13 mouse cellular contexts compared by ENCODE assay signal in genomic region chr3:84059676-84060075, GRCm38 (mm10). TPM values are rescaled to one million over a fixed set of nuclear protein-coding genes. Genes with fewer than 3 reads are reported as not detected.
A peak's percentile ranks its signal among the peaks of the same experiment; 100 is the strongest.
DNase-seq lines count a peak whose midpoint lies in the region; ATAC-seq and TF ChIP-seq lines count a peak whose summit lies in the region.
"Had no signal": no experiment of that assay in that cellular context is flagged by ENCODE, and none has a peak within 500 bp of the region (broad histone marks: within the 10 kb centered on the region; RNA-seq: fewer than 3 reads in every experiment).

No protein-coding gene starts in this region.

- H3K4me3 ChIP-seq in forebrain, embryonic 13.5 days, result no peak overlapping the region
- H3K4me3 ChIP-seq in forebrain, embryonic 12.5 days (replicated peaks), result no peak overlapping the region
- no peak overlapping the region for H3K4me3 ChIP-seq in limb, embryonic 14.5 days (replicated peaks; ENCODE audit: low read length)
- H3K4me3 ChIP-seq: heart, embryonic 10.5 days had no signal

- ATAC-seq in forebrain, embryonic 13.5 days, result peak; percentile 73; the same call in 1 of the 2 replicates
- ATAC-seq in forebrain, embryonic 12.5 days (ENCODE audit: low FRiP score), result no peak
- peak; percentile 74 for ATAC-seq in limb, embryonic 14.5 days (ENCODE audit: low FRiP score, low read depth)

- peak; percentile 9 for DNase-seq in layer of hippocampus, adult 9-11 months
- no peak for DNase-seq in layer of hippocampus, postnatal 10 days (ENCODE audit: low spot score in 2 of 2)
- DNase-seq in embryo, embryonic 11 days, result peak; percentile 29
- peak; percentile 59 for DNase-seq in limb, embryonic 14.5 days (ENCODE audit: low spot score)
- DNase-seq in thymus, postnatal 25 days, result no peak
- DNase-seq in thymus, postnatal 10 days (ENCODE audit: low spot score in 2 of 2), result no peak
- DNase-seq: adrenal gland, postnatal 14 days; cerebellum, adult 8-10 months; kidney, adult 18-20 months; spleen, adult 18-20 months had no signal

- H3K4me1 ChIP-seq in forebrain, embryonic 13.5 days, result peaks cover 11% of the 10 kb centered on the region; the same call in 1 of the 2 replicates
- H3K4me1 ChIP-seq in forebrain, embryonic 12.5 days, result peaks cover 5% of the 10 kb centered on the region; the same call in 1 of the 2 replicates
- peaks cover 16% of the 10 kb centered on the region; the same call in 1 of the 2 replicates for H3K4me1 ChIP-seq in limb, embryonic 14.5 days (ENCODE audit: control insufficient read depth, insufficient read depth, low read length)

- WGBS in forebrain, embryonic 13.5 days, result 66% methylated on average over 4 of the region's 4 CpGs
- WGBS in forebrain, embryonic 12.5 days, result 74% methylated on average over 4 of the region's 4 CpGs
- WGBS in limb, embryonic 14.5 days, result 4% methylated on average over 4 of the region's 4 CpGs

- H3K36me3 ChIP-seq in forebrain, embryonic 13.5 days (ENCODE audit: poor library complexity, severe bottlenecking), result no peaks in the 10 kb centered on the region
- H3K36me3 ChIP-seq in forebrain, embryonic 12.5 days (replicated peaks), result no peaks in the 10 kb centered on the region
- H3K36me3 ChIP-seq in limb, embryonic 14.5 days (ENCODE audit: control insufficient read depth, insufficient read depth, low read length), result no peaks in the 10 kb centered on the region
- H3K36me3 ChIP-seq: heart, embryonic 10.5 days had no signal

- peaks cover 5% of the 10 kb centered on the region; the same call in 1 of the 2 replicates for H3K9me3 ChIP-seq in forebrain, embryonic 13.5 days (replicated peaks)
- peaks cover 6% of the 10 kb centered on the region; the same call in 1 of the 2 replicates for H3K9me3 ChIP-seq in forebrain, embryonic 12.5 days
- H3K9me3 ChIP-seq in limb, embryonic 14.5 days (ENCODE audit: control insufficient read depth, low read length), result no peaks in the 10 kb centered on the region
- H3K9me3 ChIP-seq: heart, embryonic 10.5 days had no signal

- no peak overlapping the region; the same call in 1 of the 2 replicates for H3K27ac ChIP-seq in forebrain, embryonic 13.5 days
- no peak overlapping the region for H3K27ac ChIP-seq in forebrain, embryonic 12.5 days
- H3K27ac ChIP-seq in limb, embryonic 14.5 days (replicated peaks; ENCODE audit: low read depth, low read length), result peak overlapping the region; percentile 50; the same call in 1 of the 2 replicates
- H3K27ac ChIP-seq: heart, embryonic 10.5 days had no signal

- H3K4me2 ChIP-seq in forebrain, embryonic 13.5 days, result no peak overlapping the region
- H3K4me2 ChIP-seq in forebrain, embryonic 12.5 days, result no peak overlapping the region
- H3K4me2 ChIP-seq in limb, embryonic 14.5 days (replicated peaks; ENCODE audit: low read depth, low read length, severe bottlenecking), result peak overlapping the region; percentile 26; the same call in 1 of the 2 replicates

- TF ChIP-seq POLR2A in limb, embryonic 14.5 days (IDR thresholded peaks at IDR 0.05; ENCODE audit: borderline replicate concordance, extremely low read depth, insufficient read depth, insufficient read length), result no peak

- no peaks in the 10 kb centered on the region for H3K27me3 ChIP-seq in forebrain, embryonic 13.5 days
- no peaks in the 10 kb centered on the region for H3K27me3 ChIP-seq in forebrain, embryonic 12.5 days
- no peaks in the 10 kb centered on the region for H3K27me3 ChIP-seq in limb, embryonic 14.5 days (ENCODE audit: control insufficient read depth, insufficient read depth, low read length)

- H3K9ac ChIP-seq in forebrain, embryonic 13.5 days, result no peak overlapping the region
- H3K9ac ChIP-seq in forebrain, embryonic 12.5 days, result no peak overlapping the region
- H3K9ac ChIP-seq in limb, embryonic 14.5 days (ENCODE audit: low read depth, low read length, severe bottlenecking), result no peak overlapping the region

RNA-seq across cellular contexts. Expression of gene Tmem131l, which starts 19.7 kb away (rescaled TPM):
- polyA plus RNA-seq in forebrain, embryonic 13.5 days (2015; fragmentation: Nextera tagmentation; extraction: Ambion mirVana), result 125 and 139 TPM in 2 replicates
- polyA plus RNA-seq in forebrain, embryonic 12.5 days (2016; fragmentation: Nextera tagmentation; extraction: Ambion mirVana), result 116 and 130 TPM in 2 replicates
- 10 to 100 TPM; 45.4 to 47.6 TPM for total RNA-seq in layer of hippocampus, postnatal 10 days (2021)
- polyA plus RNA-seq in limb, embryonic 14.5 days (2012; rRNA removed), result 52.4 and 60.0 TPM in 2 replicates
- 59.8 and 66.0 TPM in 2 replicates for polyA plus RNA-seq in limb, embryonic 14.5 days (2014; fragmentation: Nextera tagmentation; extraction: Ambion mirVana)

Comparison
In these comparisons a context has a peak if more than half of its experiments do, and no peak if none do; other contexts are left out.
1. DNase-seq: peak in layer of hippocampus, adult 9-11 months (single experiment), embryo, embryonic 11 days (single experiment) and limb, embryonic 14.5 days (single experiment); none in layer of hippocampus, postnatal 10 days (0 of 2), thymus, postnatal 25 days (single experiment) and thymus, postnatal 10 days (0 of 2).